ENCODE assay signal across 21 mouse cellular contexts in the genomic region with DNA sequence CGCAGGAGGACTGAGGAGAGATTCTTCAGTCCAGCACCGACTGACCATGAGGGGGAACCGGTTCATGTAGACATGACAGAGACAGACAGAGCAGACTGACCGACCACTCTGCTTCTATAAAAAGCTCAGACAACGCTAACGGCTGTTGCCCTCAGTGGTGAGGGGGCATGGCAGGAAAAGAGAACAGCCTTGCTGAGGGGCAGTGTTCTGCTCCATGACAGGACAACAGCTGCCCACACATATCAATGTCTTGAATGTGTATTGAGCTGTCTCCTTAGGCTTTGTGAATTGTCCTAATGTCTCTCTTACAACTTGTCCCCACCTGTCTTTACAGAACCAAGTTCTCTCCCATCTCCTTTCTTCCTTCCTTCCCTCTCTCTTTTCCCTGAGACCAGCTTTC. TPM values are rescaled to one million over a fixed set of nuclear protein-coding genes. Genes with fewer than 3 reads are reported as not detected.
DNase-seq lines count a peak whose midpoint lies in the region; ATAC-seq and TF ChIP-seq lines count a peak whose summit lies in the region.
"Had no signal": no experiment of that assay in that cellular context is flagged by ENCODE, and none has a peak within 500 bp of the region (broad histone marks: within the 10 kb centered on the region; RNA-seq: fewer than 3 reads in every experiment).

No protein-coding gene starts in this region.

- no peak for ATAC-seq in heart, embryonic 13.5 days (ENCODE audit: extremely low read depth, insufficient number of reproducible peaks, low FRiP score, low TSS enrichment)
- peak; percentile 72; the same call in 1 of the 2 replicates for ATAC-seq in kidney, embryonic 16.5 days (ENCODE audit: low FRiP score, low TSS enrichment)
- peak; percentile 24; the same call in 1 of the 2 replicates for ATAC-seq in granulocyte monocyte progenitor cell, adult 5-6 weeks (replicated peaks; ENCODE audit: poor library complexity, severe bottlenecking)
- ATAC-seq: activated CD4-positive, CD25-positive, alpha-beta regulatory T cell, adult 4 months; forebrain, embryonic 13.5 days; hindbrain, embryonic 16.5 days; intestine, embryonic 15.5 days had no signal

- H3K27ac ChIP-seq in heart, embryonic 13.5 days (replicated peaks): peak overlapping the region; percentile 20
- H3K27ac ChIP-seq in kidney, embryonic 16.5 days (ENCODE audit: low read length): no peak overlapping the region
- H3K27ac ChIP-seq: embryonic facial prominence, embryonic 13.5 days; forebrain, embryonic 13.5 days; intestine, embryonic 15.5 days; liver, embryonic 13.5 days; midbrain, embryonic 12.5 days had no signal

- H3K9ac ChIP-seq in heart, embryonic 13.5 days: peak overlapping the region; percentile 42; the same call in 1 of the 2 replicates
- H3K9ac ChIP-seq in kidney, embryonic 16.5 days (replicated peaks; ENCODE audit: low read length): no peak overlapping the region
- H3K9ac ChIP-seq: embryonic facial prominence, embryonic 13.5 days; forebrain, embryonic 13.5 days; intestine, embryonic 15.5 days; liver, embryonic 13.5 days; lung, embryonic 14.5 days; midbrain, embryonic 12.5 days had no signal

- H3K79me3 ChIP-seq in C2C12 (ENCODE audit: low read depth): no peaks in the 10 kb centered on the region

- H3K9me3 ChIP-seq in heart, embryonic 13.5 days: no peaks in the 10 kb centered on the region
- H3K9me3 ChIP-seq in kidney, embryonic 16.5 days (ENCODE audit: low read length): no peaks in the 10 kb centered on the region
- H3K9me3 ChIP-seq: embryonic facial prominence, embryonic 13.5 days; forebrain, embryonic 13.5 days; intestine, embryonic 15.5 days; liver, embryonic 13.5 days; midbrain, embryonic 12.5 days had no signal

- 32% methylated on average over 6 of the region's 6 CpGs for WGBS in heart, embryonic 13.5 days
- WGBS in kidney, embryonic 16.5 days: 35% methylated on average over 6 of the region's 6 CpGs

- TF ChIP-seq CTCF in C2C12 (IDR thresholded peaks at IDR 0.05; ENCODE audit: control insufficient read depth, insufficient read depth, insufficient read length): no peak

- peak overlapping the region; percentile 37 for H3K4me2 ChIP-seq in heart, embryonic 13.5 days
- H3K4me2 ChIP-seq in kidney, embryonic 16.5 days (replicated peaks; ENCODE audit: low read depth, low read length): no peak overlapping the region
- H3K4me2 ChIP-seq: embryonic facial prominence, embryonic 13.5 days; forebrain, embryonic 13.5 days; intestine, embryonic 15.5 days; liver, embryonic 13.5 days; lung, embryonic 14.5 days; midbrain, embryonic 12.5 days had no signal

- peaks cover 20% of the 10 kb centered on the region for H3K4me1 ChIP-seq in heart, embryonic 13.5 days
- H3K4me1 ChIP-seq in kidney, embryonic 16.5 days (ENCODE audit: insufficient read depth, low read length): no peaks in the 10 kb centered on the region
- H3K4me1 ChIP-seq: forebrain, embryonic 13.5 days; intestine, embryonic 15.5 days; liver, embryonic 13.5 days; midbrain, embryonic 12.5 days had no signal

- H3K36me3 ChIP-seq in heart, embryonic 13.5 days: no peaks in the 10 kb centered on the region
- no peaks in the 10 kb centered on the region for H3K36me3 ChIP-seq in kidney, embryonic 16.5 days (ENCODE audit: insufficient read depth, low read length)
- H3K36me3 ChIP-seq in C2C12 (ENCODE audit: control insufficient read depth, insufficient read depth): no peaks in the 10 kb centered on the region
- H3K36me3 ChIP-seq: intestine, embryonic 15.5 days; liver, embryonic 13.5 days; midbrain, embryonic 12.5 days had no signal

- no peak overlapping the region for H3K4me3 ChIP-seq in heart, embryonic 13.5 days
- no peak overlapping the region for H3K4me3 ChIP-seq in kidney, embryonic 16.5 days (ENCODE audit: low read length)
- H3K4me3 ChIP-seq in C2C12 (ENCODE audit: insufficient read depth, poor library complexity, severe bottlenecking): no peak overlapping the region
- H3K4me3 ChIP-seq: embryonic facial prominence, embryonic 13.5 days; forebrain, embryonic 13.5 days; intestine, embryonic 15.5 days; liver, embryonic 13.5 days; midbrain, embryonic 12.5 days had no signal

- no peak overlapping the region for H3ac ChIP-seq in C2C12 (ENCODE audit: control insufficient read depth, insufficient read length, low read depth)

- no peaks in the 10 kb centered on the region for H3K27me3 ChIP-seq in heart, embryonic 13.5 days (replicated peaks)
- H3K27me3 ChIP-seq in kidney, embryonic 16.5 days (ENCODE audit: insufficient read depth, low read length): no peaks in the 10 kb centered on the region
- no peaks in the 10 kb centered on the region for H3K27me3 ChIP-seq in C2C12 (ENCODE audit: control insufficient read depth, insufficient read depth, insufficient read length)
- H3K27me3 ChIP-seq: embryonic facial prominence, embryonic 13.5 days; forebrain, embryonic 13.5 days; intestine, embryonic 15.5 days; liver, embryonic 13.5 days; midbrain, embryonic 12.5 days had no signal

- DNase-seq in heart, postnatal 10 days: no peak
- DNase-seq in kidney, postnatal 10 days: no peak
- DNase-seq in layer of hippocampus, adult 8-10 months (ENCODE audit: low spot score in 2 of 2): no peak
- DNase-seq: adrenal gland, adult 8-10 months; cerebellum, adult 11-12 months; heart, postnatal 4 days; kidney, postnatal 14 days; liver, embryonic 13.5 days; lung, embryonic 14.5 days; right cerebral cortex, postnatal 25 days; spleen, adult 18-20 months had no signal

- intact Hi-C loops in heart, postnatal 10 days (cut with DNase I): no loop called here

- H3K79me2 ChIP-seq in C2C12 (ENCODE audit: control insufficient read depth, insufficient read depth): no peaks in the 10 kb centered on the region

TF ChIP-seq in C2C12, 6 proteins besides CTCF, POLR2A, EP300 and RAD21:
- TF ChIP-seq MAX (IDR thresholded peaks at IDR 0.05) (no peak), MYOD1 (IDR thresholded peaks at IDR 0.05; ENCODE audit: control insufficient read depth, insufficient read length, low read depth) (peak; percentile 61), FOSL1 (IDR thresholded peaks at IDR 0.05; ENCODE audit: insufficient read depth, low read length, poor library complexity, severe bottlenecking) (no peak), CEBPB (IDR thresholded peaks at IDR 0.05; ENCODE audit: low read depth) (no peak)

RNA-seq across cellular contexts. Expression of gene Slc17a5, which starts 49.4 kb away (rescaled TPM):
- 7.9 and 8.1 TPM in 2 replicates for polyA plus RNA-seq in heart, embryonic 13.5 days (2015; fragmentation: Nextera tagmentation; extraction: Ambion mirVana)
- total RNA-seq in heart, postnatal 10 days (2021): 1 to 10 TPM; 7.6 to 7.7 TPM
- polyA plus RNA-seq in kidney, embryonic 16.5 days (2015; fragmentation: Nextera tagmentation; extraction: Ambion mirVana): 18.9 and 19.1 TPM in 2 replicates
- polyA plus RNA-seq in C2C12 (2012; fragmentation: generic; extraction: Trizol): 3.7 TPM
- 5.5 and 11.3 TPM in 2 replicates for total RNA-seq in granulocyte monocyte progenitor cell, adult 5-6 weeks (2014; fragmentation: Nextera tagmentation)
- total RNA-seq in granulocyte monocyte progenitor cell, adult 5-6 weeks (2017): 8.9 and 11.5 TPM in 2 replicates
- 10 to 100 TPM; 20.0 to 22.5 (median 20.9) TPM for total RNA-seq in layer of hippocampus, adult 8-10 months (2022)

RNA-seq across cellular contexts. Expression of gene Eef1a1, which starts 49.5 kb away (rescaled TPM):
- polyA plus RNA-seq in heart, embryonic 13.5 days (2015; fragmentation: Nextera tagmentation; extraction: Ambion mirVana): 3,078 and 3,363 TPM in 2 replicates
- total RNA-seq in heart, postnatal 10 days (2021): 1,000 to 10,000 TPM; 3,592 to 3,750 TPM
- polyA plus RNA-seq in kidney, embryonic 16.5 days (2015; fragmentation: Nextera tagmentation; extraction: Ambion mirVana): 5,008 and 5,126 TPM in 2 replicates
- 7,691 TPM for polyA plus RNA-seq in C2C12 (2012; fragmentation: generic; extraction: Trizol)
- total RNA-seq in granulocyte monocyte progenitor cell, adult 5-6 weeks (2014; fragmentation: Nextera tagmentation): 11,615 and 12,636 TPM in 2 replicates
- total RNA-seq in granulocyte monocyte progenitor cell, adult 5-6 weeks (2017): 9,337 and 10,965 TPM in 2 replicates
- 1,000 to 10,000 TPM; 2,504 to 3,682 (median 3,062) TPM for total RNA-seq in layer of hippocampus, adult 8-10 months (2022)
